Mouse (Mus musculus) ES-E14 (cell line): ENCODE measurements around the gene Samt1. TPM values are rescaled to one million over a fixed set of nuclear protein-coding genes. Genes with fewer than 3 reads are reported as not detected.

Experiments used
- total RNA-seq: library from RNA; depleted of rRNA; stranded (reverse); fragments of 300-350 nt; gene quantifications from 2 replicates; pipeline ENCODE4 v1.2.3, GENCODE M21; 2012; rRNA removed

The Samt1 gene
- total RNA-seq, 1 experiment = not detected

Other genes starting within 250 kb of the Samt1 start
- gene Spin2c, start 180.4 kb downstream of the Samt1 start, total RNA-seq = 3.1 and 4.4 TPM in 2 replicates
- not detected in 2 replicates for gene 4921511M17Rik, start 21.2 kb upstream of the Samt1 start, total RNA-seq
- gene Gm10057, start 42.4 kb upstream of the Samt1 start, total RNA-seq = not detected in 2 replicates
- gene Gm15140, start 108.0 kb upstream of the Samt1 start, total RNA-seq = not detected in 2 replicates